ENCODE assay signal across 10 mouse cellular contexts in the genomic region with DNA sequence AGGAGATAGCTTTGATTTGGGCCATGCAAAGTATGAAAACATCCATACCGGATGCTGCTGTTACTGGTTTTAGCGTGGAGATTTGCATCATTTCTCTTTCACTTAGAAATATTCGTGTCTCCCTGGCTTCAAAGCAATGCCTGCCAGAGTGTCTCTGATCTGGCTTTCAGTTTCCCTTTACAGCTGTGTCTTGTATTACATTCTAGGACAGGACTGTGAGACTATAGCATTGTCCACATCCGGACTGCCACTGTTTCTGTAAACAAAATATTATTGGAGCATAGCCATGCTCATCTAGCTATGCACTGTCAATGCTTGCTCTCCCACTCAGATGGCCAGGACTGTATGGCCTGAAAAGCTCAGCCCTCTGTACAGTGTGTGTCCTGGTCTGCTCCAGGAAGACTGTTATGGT.
DNase-seq lines count a peak whose midpoint lies in the region; ATAC-seq and TF ChIP-seq lines count a peak whose summit lies in the region.
"Had no signal": no experiment of that assay in that cellular context is flagged by ENCODE, and none has a peak within 500 bp of the region (broad histone marks: within the 10 kb centered on the region; RNA-seq: fewer than 3 reads in every experiment).

No protein-coding gene starts in this region.

- TF ChIP-seq CTCF in kidney, postnatal 0 days (IDR thresholded peaks at IDR 0.05; ENCODE audit: low read depth): no peak

- peaks cover 7% of the 10 kb centered on the region for H3K4me1 ChIP-seq in forebrain, embryonic 15.5 days
- no peaks in the 10 kb centered on the region for H3K4me1 ChIP-seq in forebrain, embryonic 11.5 days (replicated peaks; ENCODE audit: control insufficient read depth, insufficient read depth, low read length)
- peaks cover 22% of the 10 kb centered on the region for H3K4me1 ChIP-seq in kidney, postnatal 0 days (replicated peaks; ENCODE audit: insufficient read depth, low read length)

- H3K36me3 ChIP-seq in forebrain, embryonic 15.5 days: no peaks in the 10 kb centered on the region
- H3K36me3 ChIP-seq in forebrain, embryonic 11.5 days (ENCODE audit: control insufficient read depth, insufficient read depth, low read length): no peaks in the 10 kb centered on the region
- no peaks in the 10 kb centered on the region for H3K36me3 ChIP-seq in kidney, postnatal 0 days (ENCODE audit: insufficient read depth, low read length)
- H3K36me3 ChIP-seq: limb, embryonic 13.5 days had no signal

- no peaks in the 10 kb centered on the region for H3K27me3 ChIP-seq in forebrain, embryonic 15.5 days
- H3K27me3 ChIP-seq in forebrain, embryonic 11.5 days (ENCODE audit: control insufficient read depth, insufficient read depth, low read length): no peaks in the 10 kb centered on the region
- H3K27me3 ChIP-seq in kidney, postnatal 0 days (ENCODE audit: insufficient read depth, low read length): no peaks in the 10 kb centered on the region
- H3K27me3 ChIP-seq: limb, embryonic 13.5 days had no signal

- ATAC-seq in forebrain, embryonic 15.5 days (replicated peaks): 0 out of 2 replicates have a peak, but pooled peaks have one; percentile 32
- ATAC-seq in forebrain, embryonic 11.5 days (replicated peaks; ENCODE audit: low FRiP score): no peak
- ATAC-seq in kidney, postnatal 0 days (replicated peaks; ENCODE audit: low FRiP score, low read depth): peak; percentile 43; the same call in 1 of the 2 replicates
- ATAC-seq: forebrain, embryonic 14.5 days had no signal

- H3K4me3 ChIP-seq in forebrain, embryonic 15.5 days: no peak overlapping the region
- H3K4me3 ChIP-seq in forebrain, embryonic 11.5 days (ENCODE audit: low read depth, low read length): no peak overlapping the region
- no peak overlapping the region for H3K4me3 ChIP-seq in kidney, postnatal 0 days (replicated peaks; ENCODE audit: low read depth, low read length)
- H3K4me3 ChIP-seq: limb, embryonic 13.5 days had no signal

- no peak overlapping the region for H3K27ac ChIP-seq in forebrain, embryonic 15.5 days (replicated peaks)
- H3K27ac ChIP-seq in forebrain, embryonic 11.5 days (ENCODE audit: low read depth, low read length): no peak overlapping the region
- peak overlapping the region; percentile 78 for H3K27ac ChIP-seq in kidney, postnatal 0 days

- H3K9me3 ChIP-seq in forebrain, embryonic 15.5 days: no peaks in the 10 kb centered on the region
- H3K9me3 ChIP-seq in forebrain, embryonic 11.5 days (ENCODE audit: control insufficient read depth, low read length): no peaks in the 10 kb centered on the region
- no peaks in the 10 kb centered on the region for H3K9me3 ChIP-seq in kidney, postnatal 0 days (replicated peaks; ENCODE audit: low read length)
- H3K9me3 ChIP-seq: limb, embryonic 13.5 days had no signal

- DNase-seq in forebrain, embryonic 11.5 days (ENCODE audit: low spot score): no peak
- DNase-seq in kidney, postnatal 0 days (ENCODE audit: low spot score): peak; percentile 75
- no peak for DNase-seq in kidney, adult 11 months
- peak; percentile 84 for DNase-seq in CD4-positive helper T cell, adult 2 months (ENCODE audit: low read depth, low spot score)
- DNase-seq in lung, postnatal 25 days (ENCODE audit: low spot score): peak; percentile 53
- DNase-seq in layer of hippocampus, adult 8-10 months (ENCODE audit: low spot score in 2 of 2): no peak
- no peak for DNase-seq in frontal cortex, postnatal 14 days (ENCODE audit: low spot score in 2 of 2)

- H3K9ac ChIP-seq in forebrain, embryonic 15.5 days (replicated peaks): no peak overlapping the region
- H3K9ac ChIP-seq in forebrain, embryonic 11.5 days (ENCODE audit: low read length): no peak overlapping the region
- H3K9ac ChIP-seq in kidney, postnatal 0 days (ENCODE audit: low read depth, low read length): no peak overlapping the region
- H3K9ac ChIP-seq: limb, embryonic 13.5 days had no signal

- 80% methylated on average over 4 of the region's 4 CpGs for WGBS in forebrain, embryonic 15.5 days
- WGBS in forebrain, embryonic 11.5 days: 85% methylated on average over 4 of the region's 4 CpGs
- 32% methylated on average over 4 of the region's 4 CpGs for WGBS in kidney, postnatal 0 days

- no peak overlapping the region for H3K4me2 ChIP-seq in forebrain, embryonic 15.5 days (replicated peaks)
- H3K4me2 ChIP-seq in forebrain, embryonic 11.5 days (ENCODE audit: low read depth, low read length, severe bottlenecking): no peak overlapping the region
- H3K4me2 ChIP-seq in kidney, postnatal 0 days (ENCODE audit: low read length): peak overlapping the region; percentile 4; the same call in 1 of the 2 replicates
- H3K4me2 ChIP-seq: limb, embryonic 13.5 days had no signal

Comparison
In these comparisons a context has a peak if more than half of its experiments do, and no peak if none do; other contexts are left out.
1. DNase-seq: peak in kidney, postnatal 0 days (single experiment), CD4-positive helper T cell, adult 2 months (single experiment) and lung, postnatal 25 days (single experiment); none in forebrain, embryonic 11.5 days (single experiment), kidney, adult 11 months (single experiment), layer of hippocampus, adult 8-10 months (0 of 2) and frontal cortex, postnatal 14 days (0 of 2).